Mouse (Mus musculus) macrophage (primary cell): Measurements from ENCODE around the gene Cpne2. TPM values are rescaled to one million over a fixed set of nuclear protein-coding genes. Genes with fewer than 3 reads are reported as not detected.

Experiments used
- H3K27ac ChIP-seq: fragments of 350-480 bp; formaldehyde crosslinking; 2 replicates; pipeline ENCODE4 v1.9.0; 2021
- H3K36me3 ChIP-seq: fragments of 350-480 bp; formaldehyde crosslinking; 2 replicates; pipeline ENCODE4 v1.9.0; 2021; ENCODE audit errors: inconsistent target
- H3K4me3 ChIP-seq: fragments of 350-480 bp; formaldehyde crosslinking; 2 replicates; pipeline ENCODE4 v1.9.0; 2021; ENCODE audit errors: inconsistent target
- H3K79me2 ChIP-seq: fragments of 350-480 bp; formaldehyde crosslinking; 2 replicates; pipeline ENCODE4 v1.9.0; 2021; ENCODE audit errors: inconsistent target
- WGBS: methylation state at CpG from one replicate; pipeline ENCODE4 v1.1.7; 2026; ENCODE audit warnings: inconsistent platforms; ENCODE audit not compliant: missing documents; 5-methylcytosine and 5-hydroxymethylcytosine counted together
- polyA plus RNA-seq: library from polyadenylated mRNA; stranded (reverse); fragments of 250-400 nt; gene quantifications from 3 replicates; pipeline ENCODE4 v1.2.4, GENCODE M21; 2018; ENCODE audit warnings: inconsistent platforms
- total RNA-seq, 78 experiments: library from RNA; depleted of rRNA; stranded (reverse); fragments of 250-400 nt; gene quantifications; 1 replicate in 9 of 78; 2 replicates in 24 of 78; 3 replicates in 43 of 78; 4 replicates in 2 of 78; pipeline ENCODE4 v1.2.4; 2018; ENCODE audit warnings: inconsistent platforms in 56 of 78

Cpne2 gene
- total RNA-seq (2018; cell fraction: chromatin; rRNA removed): 100 to 1,000 TPM; 111 to 459 (median 155) TPM
- total RNA-seq (2018; cell fraction: cytosol; rRNA removed): 10 to 100 TPM; 37.9 to 66.8 (median 48.8) TPM
- total RNA-seq (2018; cell fraction: nucleus; rRNA removed): 100 to 1,000 TPM in 17 of 26 experiments, 10 to 100 TPM in 9; 72.3 to 261 (median 112) TPM
- 33.7 to 64.1 TPM (median 62.3 TPM) in 3 replicates for polyA plus RNA-seq

- peaks cover 49% of the 10 kb centered on the region for H3K79me2 ChIP-seq
- H3K4me3 ChIP-seq: peak within 1 kb of the TSS; percentile 57
- peak within 1 kb of the TSS; percentile 71 for H3K27ac ChIP-seq
- WGBS: 2% methylated on average over 74 of the region's 81 CpGs
- no peaks in the 10 kb centered on the region for H3K36me3 ChIP-seq
Observed at GRCm38 (mm10) chr8:94532873-94533671, at the start of gene Cpne2. Cpne2 (plus strand) TSS chr8:94532990.

- Histone ChIP-seq H3K36me3 (peaks cover 86% of the 10 kb centered on the region), H3K27ac (no peak overlapping the region), H3K79me2 (no peaks in the 10 kb centered on the region), H3K4me3 (no peak overlapping the region)
- 50% methylated on average over 3 of the region's 3 CpGs for WGBS
Observed at GRCm38 (mm10) chr8:94485288-94485687, 47.5 kb upstream of the Cpne2 start.

- Histone ChIP-seq H3K27ac (no peak overlapping the region), H3K36me3 (peaks cover 87% of the 10 kb centered on the region), H3K79me2 (no peaks in the 10 kb centered on the region), H3K4me3 (no peak overlapping the region)
- 19% methylated on average over 2 of the region's 2 CpGs for WGBS
Observed at GRCm38 (mm10) chr8:94485882-94486281, 46.9 kb upstream of the Cpne2 start.

- 100% methylated on average over 2 of the region's 2 CpGs for WGBS
- Histone ChIP-seq H3K79me2 (no peaks in the 10 kb centered on the region), H3K36me3 (peaks cover 85% of the 10 kb centered on the region), H3K4me3 (no peak overlapping the region), H3K27ac (no peak overlapping the region)
Observed at GRCm38 (mm10) chr8:94488016-94488415, 44.8 kb upstream of the Cpne2 start.

GRCm38 (mm10) chr8:94489809-94490483, 42.8 kb upstream of the Cpne2 start:
- Histone ChIP-seq H3K27ac (no peak overlapping the region), H3K79me2 (no peaks in the 10 kb centered on the region), H3K36me3 (peaks cover 90% of the 10 kb centered on the region), H3K4me3 (no peak overlapping the region)
- 94% methylated on average over 4 of the region's 4 CpGs for WGBS

GRCm38 (mm10) chr8:94492021-94492681, 40.6 kb upstream of the Cpne2 start:
- peaks cover 97% of the 10 kb centered on the region for H3K36me3 ChIP-seq
- H3K79me2 ChIP-seq: no peaks in the 10 kb centered on the region
- 42% methylated on average over 15 of the region's 15 CpGs for WGBS
- H3K4me3 ChIP-seq: no peak overlapping the region
- H3K27ac ChIP-seq: no peak overlapping the region

GRCm38 (mm10) chr8:94493240-94493639, 39.5 kb upstream of the Cpne2 start:
- H3K4me3 ChIP-seq: no peak overlapping the region
- H3K27ac ChIP-seq: no peak overlapping the region
- no peaks in the 10 kb centered on the region for H3K79me2 ChIP-seq
- peaks cover 97% of the 10 kb centered on the region for H3K36me3 ChIP-seq
- 88% methylated on average over 1 of the region's 1 CpGs for WGBS

- H3K36me3 ChIP-seq: peaks cover 74% of the 10 kb centered on the region
- no peak overlapping the region for H3K4me3 ChIP-seq
- H3K79me2 ChIP-seq: no peaks in the 10 kb centered on the region
- H3K27ac ChIP-seq: no peak overlapping the region
- WGBS: 90% methylated on average over 5 of the region's 5 CpGs
Observed at GRCm38 (mm10) chr8:94515430-94516208, 17.2 kb upstream of the Cpne2 start.

GRCm38 (mm10) chr8:94516209-94516593, 16.6 kb upstream of the Cpne2 start:
- WGBS: 90% methylated on average over 1 of the region's 1 CpGs
- H3K36me3 ChIP-seq: peaks cover 70% of the 10 kb centered on the region
- no peak overlapping the region for H3K4me3 ChIP-seq
- no peak overlapping the region for H3K27ac ChIP-seq
- H3K79me2 ChIP-seq: no peaks in the 10 kb centered on the region

GRCm38 (mm10) chr8:94516766-94517165, 16.0 kb upstream of the Cpne2 start:
- H3K27ac ChIP-seq: no peak overlapping the region
- H3K4me3 ChIP-seq: no peak overlapping the region
- peaks cover 71% of the 10 kb centered on the region for H3K36me3 ChIP-seq
- 78% methylated on average over 3 of the region's 3 CpGs for WGBS
- no peaks in the 10 kb centered on the region for H3K79me2 ChIP-seq

- peaks cover 72% of the 10 kb centered on the region for H3K36me3 ChIP-seq
- 96% methylated on average over 10 of the region's 10 CpGs for WGBS
- H3K27ac ChIP-seq: no peak overlapping the region
- no peak overlapping the region for H3K4me3 ChIP-seq
- no peaks in the 10 kb centered on the region for H3K79me2 ChIP-seq
Observed at GRCm38 (mm10) chr8:94518331-94518730, 14.5 kb upstream of the Cpne2 start.

- 91% methylated on average over 5 of the region's 5 CpGs for WGBS
- no peaks in the 10 kb centered on the region for H3K79me2 ChIP-seq
- no peak overlapping the region for H3K4me3 ChIP-seq
- no peak overlapping the region for H3K27ac ChIP-seq
- H3K36me3 ChIP-seq: peaks cover 65% of the 10 kb centered on the region
Observed at GRCm38 (mm10) chr8:94519021-94519420, 13.8 kb upstream of the Cpne2 start.

- Histone ChIP-seq H3K4me3 (no peak overlapping the region), H3K27ac (no peak overlapping the region), H3K36me3 (peaks cover 79% of the 10 kb centered on the region), H3K79me2 (no peaks in the 10 kb centered on the region)
- 92% methylated on average over 4 of the region's 4 CpGs for WGBS
Observed at GRCm38 (mm10) chr8:94521481-94521880, 11.3 kb upstream of the Cpne2 start.

GRCm38 (mm10) chr8:94522482-94522881, 10.3 kb upstream of the Cpne2 start:
- H3K4me3 ChIP-seq: no peak overlapping the region
- WGBS: 97% methylated on average over 3 of the region's 3 CpGs
- no peak overlapping the region for H3K27ac ChIP-seq
- H3K79me2 ChIP-seq: no peaks in the 10 kb centered on the region
- H3K36me3 ChIP-seq: peaks cover 72% of the 10 kb centered on the region
